Mouse (Mus musculus): ENCODE measurements around the gene Arhgap15. TPM values are rescaled to one million over a fixed set of nuclear protein-coding genes. Genes with fewer than 3 reads are reported as not detected.

Arhgap15 gene
- polyA plus RNA-seq, 1 experiment from 2014 or later: 1.4 TPM

DNA sequence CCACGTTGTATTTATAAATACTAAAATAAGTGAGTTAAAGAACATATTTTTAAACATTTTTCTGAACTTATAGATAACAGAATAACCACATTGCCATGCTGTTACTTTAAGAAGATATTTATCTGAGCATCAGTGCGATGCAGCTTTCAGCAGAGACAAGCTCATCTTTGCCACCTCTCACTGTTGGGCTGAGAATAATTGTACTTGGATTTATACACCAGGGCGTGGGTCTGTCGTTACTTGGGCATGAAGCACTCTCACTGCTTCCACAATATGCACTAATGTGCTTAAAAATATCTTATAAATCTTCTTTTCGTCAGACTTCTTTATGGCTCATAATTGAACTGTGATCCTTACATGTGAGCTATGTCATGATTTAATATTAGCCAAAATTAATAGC is 372.5 kb downstream of the Arhgap15 start:
- WGBS: 70% methylated on average over 5 of the region's 5 CpGs
- Histone ChIP-seq H3K9me3 (replicated peaks) (no peaks in the 10 kb centered on the region), H3K27ac (no peak overlapping the region), H3K36me3 (no peaks in the 10 kb centered on the region), H3K27me3 (no peaks in the 10 kb centered on the region), H3K4me2 (no peak overlapping the region), H3K9ac (no peak overlapping the region), H3K4me3 (no peak overlapping the region), H3K4me1 (replicated peaks) (no peaks in the 10 kb centered on the region)
- ATAC-seq (replicated peaks; ENCODE audit: insufficient number of reproducible peaks, insufficient read depth, low FRiP score, low read depth): no peak

- Histone ChIP-seq H3K27ac (no peak overlapping the region), H3K4me3 (no peak overlapping the region), H3K9ac (no peak overlapping the region), H3K9me3 (replicated peaks) (no peaks in the 10 kb centered on the region), H3K4me1 (replicated peaks) (no peaks in the 10 kb centered on the region), H3K36me3 (no peaks in the 10 kb centered on the region), H3K4me2 (no peak overlapping the region), H3K27me3 (no peaks in the 10 kb centered on the region)
- no peak for ATAC-seq (replicated peaks; ENCODE audit: insufficient number of reproducible peaks, insufficient read depth, low FRiP score, low read depth)
- WGBS: 69% methylated on average over 2 of the region's 2 CpGs
These were observed 374.6 kb downstream of the Arhgap15 start for GRCm38 (mm10) chr2:44123246-44123645.

- H3K9ac ChIP-seq: no peak overlapping the region
- no peaks in the 10 kb centered on the region for H3K36me3 ChIP-seq
- H3K27me3 ChIP-seq: no peaks in the 10 kb centered on the region
- no peak overlapping the region for H3K4me2 ChIP-seq
- ATAC-seq (replicated peaks; ENCODE audit: insufficient number of reproducible peaks, insufficient read depth, low FRiP score, low read depth): no peak
- no peaks in the 10 kb centered on the region for H3K4me1 ChIP-seq (replicated peaks)
- no peak overlapping the region for H3K27ac ChIP-seq
- H3K9me3 ChIP-seq (replicated peaks): no peaks in the 10 kb centered on the region
- H3K4me3 ChIP-seq: no peak overlapping the region
- WGBS: 67% methylated on average over 3 of the region's 3 CpGs
These were observed 375.5 kb downstream of the Arhgap15 start for GRCm38 (mm10) chr2:44124093-44124492.

GRCm38 (mm10) chr2:44124683-44125082 is 376.1 kb downstream of the Arhgap15 start:
- Histone ChIP-seq H3K27me3 (no peaks in the 10 kb centered on the region), H3K4me1 (replicated peaks) (0 out of 2 replicates have a peak, but pooled peaks cover 2% of the 10 kb centered on the region), H3K4me2 (no peak overlapping the region), H3K9ac (no peak overlapping the region), H3K27ac (no peak overlapping the region), H3K9me3 (replicated peaks) (no peaks in the 10 kb centered on the region), H3K4me3 (no peak overlapping the region), H3K36me3 (no peaks in the 10 kb centered on the region)
- 71% methylated on average over 3 of the region's 3 CpGs for WGBS
- no peak for ATAC-seq (replicated peaks; ENCODE audit: insufficient number of reproducible peaks, insufficient read depth, low FRiP score, low read depth)

GRCm38 (mm10) chr2:44126044-44126695 is 377.5 kb downstream of the Arhgap15 start:
- Histone ChIP-seq H3K4me3 (no peak overlapping the region), H3K4me1 (replicated peaks) (0 out of 2 replicates have a peak, but pooled peaks cover 2% of the 10 kb centered on the region), H3K27ac (no peak overlapping the region), H3K4me2 (no peak overlapping the region), H3K36me3 (no peaks in the 10 kb centered on the region), H3K9me3 (replicated peaks) (no peaks in the 10 kb centered on the region), H3K27me3 (no peaks in the 10 kb centered on the region), H3K9ac (no peak overlapping the region)
- no peak for ATAC-seq (replicated peaks; ENCODE audit: insufficient number of reproducible peaks, insufficient read depth, low FRiP score, low read depth)
- WGBS: 55% methylated on average over 1 of the region's 1 CpGs

DNA sequence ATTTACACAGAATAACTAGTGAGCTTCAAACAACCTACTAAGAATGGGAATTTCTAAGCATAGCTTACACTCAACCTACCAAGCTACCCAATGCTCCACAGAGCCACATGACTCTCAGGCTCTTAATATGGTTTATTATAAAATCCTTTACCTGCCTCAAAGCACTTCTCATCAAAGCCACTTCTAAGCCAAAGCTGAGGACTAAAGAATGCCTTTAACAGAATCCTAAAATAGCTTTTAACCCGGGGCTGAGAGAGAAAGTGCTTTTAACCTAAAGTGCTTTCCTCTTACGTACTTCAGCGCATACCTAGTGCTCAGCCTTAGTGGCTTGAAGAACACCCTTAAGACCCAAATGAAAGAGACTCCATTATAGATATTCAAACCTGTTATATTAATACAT is 380.9 kb downstream of the Arhgap15 start:
- 42% methylated on average over 3 of the region's 3 CpGs for whole genome bisulfite sequencing
- no peak overlapping the region for H3K27ac ChIP-seq
- H3K36me3 ChIP-seq: no peaks in the 10 kb centered on the region
- no peak overlapping the region for H3K4me3 ChIP-seq
- no peak for ATAC-seq (replicated peaks; ENCODE audit: insufficient number of reproducible peaks, insufficient read depth, low FRiP score, low read depth)
- 0 out of 2 replicates have a peak, but pooled peaks cover 2% of the 10 kb centered on the region for H3K4me1 ChIP-seq (replicated peaks)
- H3K27me3 ChIP-seq: no peaks in the 10 kb centered on the region
- H3K4me2 ChIP-seq: no peak overlapping the region
- H3K9ac ChIP-seq: no peak overlapping the region
- no peaks in the 10 kb centered on the region for H3K9me3 ChIP-seq (replicated peaks)

DNA sequence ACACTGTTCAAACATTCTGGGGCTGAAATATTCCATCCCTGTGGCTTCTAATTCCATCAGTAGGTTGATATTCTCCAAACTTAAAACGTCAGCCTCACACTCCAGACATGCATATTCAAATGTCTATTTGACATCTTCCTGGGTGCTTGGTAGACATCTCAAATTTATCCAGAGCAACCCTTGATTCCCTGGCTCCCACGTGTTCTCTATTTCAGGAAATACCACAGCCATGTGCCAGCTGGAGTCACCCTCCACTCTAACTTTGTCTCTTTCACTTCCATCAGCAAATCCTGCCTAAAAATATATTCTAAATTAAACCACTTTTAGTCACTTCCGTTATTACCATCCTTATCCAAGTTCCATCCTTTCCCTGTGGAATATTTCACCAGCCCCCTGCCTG is 382.6 kb downstream of the Arhgap15 start:
- WGBS: 48% methylated on average over 3 of the region's 3 CpGs
- no peak overlapping the region for H3K4me2 ChIP-seq
- H3K4me3 ChIP-seq: no peak overlapping the region
- no peaks in the 10 kb centered on the region for H3K9me3 ChIP-seq (replicated peaks)
- no peak for ATAC-seq (replicated peaks; ENCODE audit: insufficient number of reproducible peaks, insufficient read depth, low FRiP score, low read depth)
- no peaks in the 10 kb centered on the region for H3K36me3 ChIP-seq
- 0 out of 2 replicates have a peak, but pooled peaks cover 2% of the 10 kb centered on the region for H3K4me1 ChIP-seq (replicated peaks)
- no peak overlapping the region for H3K27ac ChIP-seq
- H3K9ac ChIP-seq: no peak overlapping the region
- no peaks in the 10 kb centered on the region for H3K27me3 ChIP-seq

- Histone ChIP-seq H3K27ac (no peak overlapping the region), H3K9me3 (replicated peaks) (no peaks in the 10 kb centered on the region), H3K4me2 (no peak overlapping the region), H3K36me3 (no peaks in the 10 kb centered on the region), H3K27me3 (no peaks in the 10 kb centered on the region), H3K4me1 (replicated peaks) (no peaks in the 10 kb centered on the region), H3K9ac (no peak overlapping the region), H3K4me3 (no peak overlapping the region)
- no peak for ATAC-seq (replicated peaks; ENCODE audit: insufficient number of reproducible peaks, insufficient read depth, low FRiP score, low read depth)
- 62% methylated on average over 3 of the region's 3 CpGs for WGBS
These were observed 386.2 kb downstream of the Arhgap15 start for GRCm38 (mm10) chr2:44134796-44135195.

GRCm38 (mm10) chr2:44140455-44140854 is 391.8 kb downstream of the Arhgap15 start:
- Histone ChIP-seq H3K4me1 (replicated peaks) (no peaks in the 10 kb centered on the region), H3K27ac (no peak overlapping the region), H3K4me2 (no peak overlapping the region), H3K36me3 (no peaks in the 10 kb centered on the region), H3K27me3 (no peaks in the 10 kb centered on the region), H3K9ac (no peak overlapping the region), H3K9me3 (replicated peaks) (no peaks in the 10 kb centered on the region), H3K4me3 (no peak overlapping the region)
- ATAC-seq (replicated peaks; ENCODE audit: insufficient number of reproducible peaks, insufficient read depth, low FRiP score, low read depth): no peak
- WGBS: 82% methylated on average over 4 of the region's 4 CpGs

DNA sequence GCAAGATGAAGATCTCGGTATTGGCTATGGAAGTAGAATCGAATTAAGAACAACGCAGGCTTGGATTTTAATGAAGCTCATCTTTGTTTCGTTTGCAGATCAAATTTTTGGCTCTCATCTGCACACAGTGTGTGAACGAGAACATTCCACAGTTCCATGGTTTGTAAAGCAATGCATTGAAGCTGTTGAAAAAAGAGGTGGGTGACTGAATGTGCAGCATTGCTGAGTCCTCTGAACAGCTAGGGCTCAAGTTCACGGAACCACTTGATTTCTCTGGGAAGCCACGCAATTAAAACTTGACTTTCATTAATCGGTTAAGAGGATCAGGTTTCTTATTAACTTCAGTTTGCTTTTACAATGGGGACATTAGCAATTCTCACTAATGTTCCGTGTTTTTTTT is 393.5 kb downstream of the Arhgap15 start:
- Histone ChIP-seq H3K9me3 (replicated peaks) (no peaks in the 10 kb centered on the region), H3K36me3 (no peaks in the 10 kb centered on the region), H3K4me2 (no peak overlapping the region), H3K4me3 (no peak overlapping the region), H3K9ac (no peak overlapping the region), H3K27me3 (no peaks in the 10 kb centered on the region), H3K27ac (no peak overlapping the region), H3K4me1 (replicated peaks) (no peaks in the 10 kb centered on the region)
- ATAC-seq (replicated peaks; ENCODE audit: insufficient number of reproducible peaks, insufficient read depth, low FRiP score, low read depth): no peak
- 84% methylated on average over 9 of the region's 9 CpGs for WGBS

DNA sequence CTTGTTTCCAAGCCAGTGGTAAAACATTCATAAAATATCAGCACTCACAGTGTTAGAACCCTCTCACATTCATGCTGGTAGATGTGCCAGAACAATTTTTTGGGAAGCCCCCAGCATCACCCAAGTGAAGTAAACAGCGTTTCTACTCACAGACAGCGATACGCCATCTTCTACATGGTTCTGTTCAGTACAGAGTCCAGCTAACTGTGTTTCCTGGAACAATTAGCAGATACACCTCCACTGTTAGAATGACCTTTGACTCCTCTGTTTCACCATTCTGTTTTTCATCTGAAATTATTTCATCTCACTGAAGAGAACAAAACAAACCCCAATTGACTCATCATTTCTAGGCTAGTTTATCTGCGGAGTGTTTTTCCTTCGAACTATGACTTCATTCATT is 394.0 kb downstream of the Arhgap15 start:
- 88% methylated on average over 5 of the region's 5 CpGs for WGBS
- Histone ChIP-seq H3K27ac (no peak overlapping the region), H3K9ac (no peak overlapping the region), H3K36me3 (no peaks in the 10 kb centered on the region), H3K4me3 (no peak overlapping the region), H3K27me3 (no peaks in the 10 kb centered on the region), H3K4me2 (no peak overlapping the region), H3K9me3 (replicated peaks) (no peaks in the 10 kb centered on the region), H3K4me1 (replicated peaks) (no peaks in the 10 kb centered on the region)
- ATAC-seq (replicated peaks; ENCODE audit: insufficient number of reproducible peaks, insufficient read depth, low FRiP score, low read depth): no peak

All from heart, embryonic 15.5 days (tissue).